Mouse (Mus musculus) G1E-ER4 (cell line): Measurements from ENCODE around the gene Tepsin. TPM values are rescaled to one million over a fixed set of nuclear protein-coding genes. Genes with fewer than 3 reads are reported as not detected.
A peak's percentile ranks its signal among the peaks of the same experiment; 100 is the strongest.

Experiments used
- GATA1 ChIP-seq: IDR thresholded peaks from one replicate; pipeline ENCODE4 v1.8.0; 2012; ENCODE audit warnings: low read length, inconsistent platforms
- polyA plus RNA-seq: library from polyadenylated mRNA; stranded (reverse); fragments of >175 nt; gene quantifications from 2 replicates; pipeline ENCODE4 v1.2.3, GENCODE M21; 2012

Tepsin gene
- polyA plus RNA-seq: 21.8 and 22.2 TPM in 2 replicates

DNA sequence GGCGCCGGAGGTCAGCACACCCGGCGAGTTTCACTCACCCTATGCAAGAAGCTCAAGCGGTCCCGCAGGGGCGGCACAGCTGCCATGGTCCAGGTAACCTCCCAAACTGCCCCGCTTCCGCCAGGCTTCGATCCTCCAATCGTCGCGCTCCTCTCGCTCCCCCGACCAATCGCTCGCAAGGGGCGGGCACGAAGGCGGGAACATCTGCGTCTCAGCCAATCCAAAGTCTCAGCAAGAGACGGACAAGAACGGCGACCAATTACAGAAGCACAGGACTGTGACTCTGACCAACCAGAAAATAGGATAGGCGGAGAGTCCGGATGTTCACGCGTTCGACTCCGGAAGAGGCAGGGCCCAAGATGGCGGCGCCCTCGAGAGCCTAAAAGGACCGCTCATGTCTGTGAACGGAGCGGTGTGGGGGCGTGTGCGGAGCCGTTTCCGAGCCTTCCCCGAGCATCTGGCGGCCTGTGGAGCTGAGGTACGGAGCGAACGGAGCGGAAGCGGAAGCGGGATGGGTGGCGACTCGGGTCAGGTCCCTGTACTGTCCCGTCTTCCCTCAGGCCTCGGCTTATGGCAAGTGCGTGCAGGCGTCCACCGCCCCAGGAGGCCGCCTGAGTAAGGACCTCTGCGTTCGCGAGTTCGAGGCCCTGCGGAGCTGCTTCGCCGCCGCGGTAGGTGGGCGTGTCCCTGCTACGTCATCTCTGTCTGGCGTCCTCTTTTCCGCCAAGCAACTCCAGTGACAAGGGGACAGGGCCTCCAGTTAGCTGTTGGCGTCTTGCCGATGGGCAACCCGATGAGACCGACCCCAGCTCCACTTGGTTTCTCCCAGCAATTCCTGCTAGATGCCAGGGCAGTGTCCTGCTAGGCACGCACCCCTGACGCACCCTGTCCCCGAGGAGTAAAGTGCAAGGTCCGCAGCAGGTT is at the start of gene Tepsin, which contains the start of gene Ndufaf8:
Tepsin (minus strand) TSS at position 144 of the 924 bp plus-strand sequence.
Ndufaf8 (plus strand) TSS at position 341 of the 924 bp plus-strand sequence.
- TF ChIP-seq GATA1: no peak

DNA sequence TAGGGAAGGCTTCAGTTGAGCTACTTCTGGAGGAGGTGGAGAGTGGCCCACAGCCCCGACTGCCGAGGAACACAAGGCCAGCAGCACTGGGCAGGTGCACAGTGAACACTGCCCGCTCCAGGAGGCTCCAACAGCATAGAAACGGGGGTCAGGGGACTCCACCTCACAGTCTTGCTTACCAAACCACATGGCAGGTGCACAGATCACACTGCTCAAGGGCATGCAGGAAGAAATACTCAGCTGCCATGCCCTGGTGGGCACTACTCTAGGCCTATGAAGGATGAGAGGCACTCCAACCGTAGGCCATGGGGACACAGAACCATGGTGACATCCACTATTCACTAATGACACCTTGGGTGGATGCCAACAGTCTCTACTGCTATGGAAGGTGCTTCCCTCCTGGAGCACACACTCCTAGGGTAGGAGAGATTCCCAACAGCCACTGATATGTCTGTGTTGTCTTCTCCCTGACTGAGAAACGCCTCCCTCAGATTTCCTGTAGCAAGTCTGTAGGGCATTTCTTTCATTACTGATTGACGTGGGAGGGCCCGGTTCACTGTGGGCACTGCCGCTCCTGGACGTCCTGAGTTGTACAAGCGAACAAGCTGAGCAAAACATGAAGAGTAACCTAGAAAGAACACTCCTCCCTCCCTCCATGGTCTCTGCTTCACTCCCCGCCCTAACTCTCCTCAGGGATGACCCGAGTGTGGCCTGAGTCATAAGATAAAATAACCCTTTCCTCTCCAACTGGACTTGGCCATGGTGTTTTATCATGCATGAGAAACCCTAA is 45.4 kb upstream of the Tepsin start:
- TF ChIP-seq GATA1: no peak

DNA sequence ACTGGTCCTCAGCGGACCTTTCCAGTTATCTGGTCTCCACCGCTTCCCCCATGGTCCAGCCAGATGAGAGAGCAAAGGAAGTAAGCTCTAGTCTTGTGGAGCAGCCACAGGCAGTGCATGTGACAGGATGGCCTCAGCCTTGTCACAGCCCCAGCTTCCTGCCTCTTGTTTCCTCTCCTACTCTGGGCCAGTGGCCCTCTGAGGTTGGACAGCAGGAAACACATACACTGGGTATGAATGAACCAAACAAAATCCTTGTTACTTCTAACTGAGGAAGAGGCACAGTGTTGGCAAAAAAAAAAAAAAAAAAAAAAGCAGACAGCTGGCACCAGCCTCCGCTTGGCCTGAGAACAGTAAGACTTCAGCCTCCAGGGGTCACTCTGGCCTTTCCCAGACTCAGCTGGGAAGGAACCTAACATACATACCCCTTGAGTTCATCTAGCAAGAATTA is 44.1 kb upstream of the Tepsin start:
- no peak for TF ChIP-seq GATA1

DNA sequence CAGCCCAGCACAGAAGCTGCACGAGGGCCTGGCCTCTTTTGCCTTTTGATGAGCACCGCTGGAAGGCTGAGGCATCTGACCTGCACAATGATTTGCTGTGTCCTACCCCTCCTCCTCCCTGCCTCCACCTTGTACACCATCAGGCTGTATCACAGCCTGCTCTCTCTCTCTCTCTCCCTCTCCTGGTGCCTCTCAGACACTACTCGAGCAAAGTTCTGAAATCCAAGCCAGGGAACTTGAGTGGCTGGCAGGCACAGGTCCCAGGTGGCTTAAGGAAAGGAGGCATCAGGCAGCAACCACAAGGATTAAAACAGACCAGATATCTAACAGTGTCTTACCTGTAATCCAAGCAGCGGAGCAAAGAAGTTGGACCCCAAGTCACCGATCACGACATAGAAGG is 41.7 kb upstream of the Tepsin start:
- TF ChIP-seq GATA1: no peak

DNA sequence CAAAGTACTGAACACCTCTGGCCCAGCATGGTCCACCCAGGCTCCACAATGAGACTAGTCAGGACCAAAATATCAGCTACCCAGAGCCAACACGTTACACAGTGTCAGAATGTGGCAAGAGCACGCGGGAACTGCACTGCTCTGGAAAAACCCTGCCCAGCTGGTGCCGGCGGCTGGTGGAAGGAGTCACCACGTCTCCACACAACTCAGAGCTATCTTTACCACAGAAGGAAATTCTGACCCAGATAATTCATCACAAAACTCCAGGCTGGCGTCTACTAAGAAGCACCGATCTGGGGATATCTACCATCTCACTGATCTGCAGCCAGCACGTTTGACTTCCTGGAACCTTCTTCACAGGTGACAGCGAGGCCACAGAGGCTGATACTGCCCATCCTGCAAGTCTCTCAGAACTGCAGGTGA is 40.8 kb upstream of the Tepsin start:
- TF ChIP-seq GATA1: peak; percentile 37

DNA sequence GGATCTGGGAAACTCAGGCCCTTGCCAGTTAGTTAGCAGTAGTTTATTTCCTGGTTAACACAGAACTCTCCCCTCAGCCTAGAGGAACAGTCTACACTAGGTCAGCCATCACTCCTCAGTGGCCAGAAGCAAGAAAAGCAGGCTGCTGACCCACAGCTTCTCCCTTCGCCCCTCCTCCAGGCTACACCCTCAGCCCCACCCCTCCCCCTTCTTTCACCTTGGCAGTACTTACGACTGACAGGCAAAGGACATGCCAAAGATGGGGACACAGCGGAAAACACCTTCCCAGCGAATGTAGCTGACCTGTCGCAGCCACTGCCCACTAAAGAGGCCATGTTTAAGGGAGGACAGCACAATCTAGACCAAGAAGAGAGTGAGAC is 39.1 kb upstream of the Tepsin start:
- no peak for TF ChIP-seq GATA1

DNA sequence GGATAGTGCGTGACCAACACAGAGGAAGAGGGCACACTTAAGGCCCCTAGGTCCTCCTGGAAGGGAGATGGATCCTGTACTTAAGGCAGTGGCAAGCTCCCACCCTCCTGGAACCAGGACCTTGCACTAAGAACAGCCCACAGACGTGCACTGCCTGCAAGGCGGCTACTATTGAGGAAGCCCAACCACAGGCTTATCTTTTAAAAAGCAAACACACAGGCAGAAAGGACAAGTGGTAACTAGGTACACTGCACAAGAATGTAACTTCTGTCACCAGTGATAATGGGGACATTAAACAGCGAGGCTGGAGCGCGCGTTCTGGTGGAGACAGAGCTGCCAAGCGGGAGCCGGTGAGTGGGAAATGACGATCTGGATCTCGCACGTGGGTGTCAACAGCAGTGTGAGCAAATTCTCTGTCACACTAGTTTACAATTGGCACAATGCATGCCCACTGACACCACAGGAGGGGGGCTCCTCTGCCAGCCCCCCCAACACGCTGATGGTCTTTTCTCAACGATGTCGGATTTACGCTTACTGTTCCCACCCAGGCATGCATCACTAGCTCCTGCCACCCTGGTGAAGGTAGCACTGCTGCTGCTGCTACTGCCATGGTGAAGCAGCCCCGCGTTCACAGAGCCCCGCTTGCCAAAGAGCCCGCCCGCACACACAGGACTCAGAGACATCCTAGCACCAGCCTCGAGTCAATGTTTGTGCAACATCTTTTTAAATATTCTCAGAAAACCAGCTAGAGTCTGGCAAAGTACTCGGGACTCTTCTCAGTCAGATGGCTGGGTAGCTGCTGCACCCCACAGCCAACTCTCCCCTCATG is 38.5 kb upstream of the Tepsin start:
- peak; percentile 23 for TF ChIP-seq GATA1

DNA sequence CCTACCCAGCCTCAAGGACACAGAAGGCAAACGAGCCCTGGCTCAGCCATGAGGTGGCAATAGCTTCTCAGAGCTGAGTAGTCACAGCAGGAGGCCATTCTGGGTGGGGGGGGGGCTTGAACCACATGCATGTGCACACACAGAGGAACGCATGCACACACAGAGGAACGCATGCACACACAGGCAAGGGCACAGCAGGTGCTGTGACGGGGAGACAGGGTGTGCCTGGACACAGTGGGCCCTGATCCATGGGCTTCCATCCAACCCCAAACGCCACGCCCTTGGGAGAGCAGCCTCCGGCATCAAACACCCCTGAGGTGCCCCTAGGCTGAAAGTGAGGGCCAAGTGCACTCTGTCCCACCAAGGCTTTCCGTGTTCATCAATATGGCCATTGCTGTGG is 37.7 kb upstream of the Tepsin start:
- TF ChIP-seq GATA1: no peak

DNA sequence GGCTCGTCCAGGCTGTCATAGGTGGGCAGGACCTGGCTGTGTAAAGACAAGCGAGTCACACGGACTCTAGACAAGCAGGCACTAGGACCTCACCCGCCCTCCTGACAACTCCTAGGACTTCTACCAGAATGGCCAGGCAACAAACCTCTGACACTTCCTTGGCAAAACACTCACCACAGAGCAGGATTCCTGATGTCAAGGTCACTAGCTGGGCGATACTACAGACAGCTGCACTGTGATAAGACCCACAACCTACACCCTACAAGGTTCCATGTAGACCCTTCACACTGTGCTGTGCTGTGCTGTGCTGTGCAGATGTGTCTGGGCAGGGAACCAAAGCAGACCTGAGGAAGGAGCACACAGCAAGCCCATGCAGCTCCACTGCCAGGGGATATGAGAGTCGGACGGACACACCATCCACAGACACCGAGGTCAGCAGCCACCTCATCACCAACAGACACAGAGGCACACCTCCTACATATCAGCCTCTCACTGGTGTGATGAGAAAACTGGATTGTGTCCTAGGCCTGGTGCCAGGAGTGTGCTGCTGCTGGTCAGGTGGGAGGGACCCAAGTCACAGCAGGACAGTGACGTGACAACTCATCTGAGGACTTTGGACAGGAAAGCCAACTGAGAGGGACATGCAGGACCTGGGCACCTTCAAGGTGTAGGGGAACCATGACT is 36.5 kb upstream of the Tepsin start:
- no peak for TF ChIP-seq GATA1

DNA sequence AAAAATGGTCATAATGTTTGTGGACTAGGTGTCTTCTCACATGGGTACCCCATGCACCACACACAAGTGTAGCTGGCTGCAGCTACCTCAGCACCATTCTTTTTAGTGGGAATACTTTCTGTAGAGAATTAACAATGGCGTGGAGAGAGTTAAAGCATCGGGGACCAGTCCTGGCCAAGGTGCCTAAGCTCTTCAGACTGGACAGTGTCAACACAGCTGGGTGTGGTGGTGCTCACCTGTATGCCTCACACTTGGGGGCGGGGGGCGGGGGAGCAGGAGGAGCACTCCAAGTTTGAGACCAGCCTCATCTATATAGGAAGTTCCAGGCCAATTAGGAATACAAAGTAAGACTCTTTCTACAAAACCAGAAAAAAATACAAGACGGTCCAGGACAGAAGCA is 35.6 kb upstream of the Tepsin start:
- TF ChIP-seq GATA1: no peak

DNA sequence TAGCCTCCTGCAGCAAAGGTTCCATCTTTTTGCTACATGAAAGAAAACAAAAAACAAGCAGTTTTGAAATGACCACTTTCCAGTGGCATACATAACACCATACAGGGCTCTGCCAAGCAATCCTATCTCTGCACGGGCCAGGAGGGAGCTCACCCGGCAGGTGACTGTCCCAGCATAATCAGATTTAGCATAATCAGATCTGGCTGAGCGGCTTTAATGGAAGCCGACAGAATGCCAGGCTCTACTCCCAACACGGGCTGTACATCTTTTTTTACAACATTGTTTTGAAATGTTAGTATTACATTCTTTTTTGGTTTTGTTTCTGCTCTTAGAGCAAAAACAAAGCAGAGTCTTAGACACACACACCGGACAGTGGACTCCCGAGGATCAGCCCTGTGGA is 30.8 kb upstream of the Tepsin start:
- no peak for TF ChIP-seq GATA1

DNA sequence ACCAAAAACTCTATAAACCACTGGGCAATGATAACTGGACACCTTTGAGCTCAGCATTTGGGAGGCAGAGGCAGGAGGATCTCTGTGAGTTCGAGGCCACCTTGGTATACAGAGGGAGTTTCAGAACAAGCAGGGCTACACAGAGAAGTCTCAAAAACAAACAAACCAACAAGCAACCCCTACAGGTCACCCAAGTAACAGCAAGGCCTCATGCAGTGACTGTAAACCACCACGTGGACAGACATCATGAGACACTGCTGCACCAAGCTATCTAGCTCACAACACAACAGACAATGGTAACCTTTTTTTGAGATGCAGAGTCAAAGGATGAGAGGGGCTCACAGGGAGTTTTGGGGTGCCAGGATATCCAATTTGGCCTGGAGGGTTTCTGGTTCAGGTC is 28.3 kb upstream of the Tepsin start:
- no peak for TF ChIP-seq GATA1

DNA sequence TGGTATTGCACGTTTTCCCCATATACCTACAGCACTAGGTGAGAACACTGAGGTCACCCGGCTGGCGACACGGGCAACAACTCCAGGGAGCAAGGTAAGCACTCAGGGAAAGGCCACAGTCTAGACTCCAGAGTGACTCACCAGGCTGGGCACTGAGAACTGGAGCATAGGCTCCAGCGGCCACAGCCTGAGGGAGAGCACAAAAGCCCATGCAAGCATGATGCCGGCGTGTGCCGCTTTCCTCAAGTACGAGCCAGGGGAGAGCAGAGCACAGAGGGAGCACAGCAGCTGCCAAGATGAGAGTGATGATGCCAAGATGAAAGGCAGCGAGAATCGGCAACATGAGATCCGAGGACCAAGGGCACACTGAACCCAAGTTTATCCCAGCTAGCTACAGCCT is 23.6 kb upstream of the Tepsin start:
- no peak for TF ChIP-seq GATA1

DNA sequence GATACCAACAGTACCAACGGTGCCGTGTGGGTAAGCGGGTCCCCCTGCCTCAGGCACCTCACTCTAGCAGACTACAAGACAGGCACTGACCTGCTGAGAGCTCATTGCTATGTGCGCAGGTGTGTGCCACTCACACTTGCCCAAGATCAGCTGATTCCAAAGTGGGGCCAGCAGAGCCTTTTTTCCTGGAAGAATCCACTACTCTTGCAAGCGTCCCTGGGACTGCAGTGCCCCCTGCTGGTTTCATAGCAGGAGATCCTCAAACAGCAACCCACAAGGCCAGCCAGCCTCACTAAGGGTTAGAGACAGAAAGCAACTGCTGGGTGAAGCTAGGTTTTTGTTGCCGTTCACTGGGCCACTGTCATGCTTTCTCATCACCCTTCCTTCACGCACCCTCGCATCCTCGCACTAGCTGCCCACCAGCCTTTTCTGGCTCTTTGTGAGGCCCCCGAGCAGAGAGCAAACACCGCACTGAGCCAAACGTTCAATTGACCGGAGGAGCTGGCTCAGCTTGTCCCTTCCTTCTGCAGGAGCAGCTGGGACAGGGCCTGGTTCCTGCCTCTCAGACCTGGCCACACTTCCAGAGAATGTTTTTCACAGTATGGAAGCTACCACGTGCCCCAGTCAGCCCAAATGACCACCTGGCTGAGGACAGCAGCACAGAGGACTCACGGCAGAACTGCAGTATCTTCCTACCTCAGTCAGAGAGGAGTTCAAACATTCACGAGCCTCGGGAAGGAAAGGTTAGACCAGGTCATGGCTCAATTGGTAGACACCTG is 22.3 kb upstream of the Tepsin start:
- no peak for TF ChIP-seq GATA1
